1 mouse cellular context compared by ENCODE assay signal in the genomic region with DNA sequence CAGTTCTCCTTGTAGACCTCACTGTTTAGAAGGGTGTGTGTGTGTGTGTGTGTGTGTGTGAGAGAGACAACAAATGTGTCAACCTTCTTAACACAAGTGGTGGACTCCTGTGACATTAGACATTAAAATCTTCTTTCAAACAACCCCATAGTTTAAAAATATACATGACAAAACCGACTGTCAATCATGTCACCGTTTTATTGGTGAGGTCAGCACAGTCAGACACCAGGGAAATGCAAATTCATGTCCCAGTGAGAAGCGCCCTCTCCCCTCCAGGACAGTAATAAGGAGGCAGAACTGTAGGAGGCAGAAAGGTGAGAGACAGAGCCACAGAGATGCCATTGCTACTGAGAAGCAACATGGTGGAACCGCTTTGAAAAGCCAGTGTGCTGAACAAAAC.
TF ChIP-seq lines count a peak whose summit lies in the region.

No protein-coding gene starts in this region.

TF ChIP-seq in CH12.LX, 34 proteins besides CTCF, POLR2A, EP300 and RAD21 (continued from another document):
- TF ChIP-seq CHD1 (IDR thresholded peaks at IDR 0.05; ENCODE audit: low read depth, low read length) (no peak), TBP (conservative IDR thresholded peaks at IDR 0.05; ENCODE audit: low read depth, low read length) (peak; percentile 67; the same call in 1 of the 2 replicates), IRF4 (IDR thresholded peaks at IDR 0.05; ENCODE audit: low read depth, low read length) (0 out of 2 replicates have a peak, but pooled peaks have one; percentile 2), PAX5 (IDR thresholded peaks at IDR 0.05; ENCODE audit: low read length) (no peak), MXI1 (IDR thresholded peaks at IDR 0.05; ENCODE audit: low read depth, low read length) (peak; percentile 63; the same call in 1 of the 2 replicates), MAZ (IDR thresholded peaks at IDR 0.05; ENCODE audit: low read depth, low read length) (0 out of 2 replicates have a peak, but pooled peaks have one; percentile 44), SMC3 (IDR thresholded peaks at IDR 0.05; ENCODE audit: low read depth, low read length) (no peak), MAFK (IDR thresholded peaks at IDR 0.05; ENCODE audit: insufficient replicate concordance, low read length) (no peak), SIN3A (IDR thresholded peaks at IDR 0.05; ENCODE audit: low read length) (0 out of 2 replicates have a peak, but pooled peaks have one; percentile 36)
